Mouse (Mus musculus): Measurements from ENCODE around the gene Prss50. TPM values are rescaled to one million over a fixed set of nuclear protein-coding genes. Genes with fewer than 3 reads are reported as not detected.
"Not testable (repeated sequence)": the region's sequence is repeated elsewhere in the genome, so short reads cannot be mapped to it uniquely, and the experiment has no call there.

Prss50 gene
- total and polyA plus RNA-seq, 3 experiments = not detected

GRCm38 (mm10) chr9:110813789-110814188 lies 44.0 kb upstream of the Prss50 start, which contains the start of gene Prss44:
Prss44 (plus strand) TSS chr9:110813994.
- Histone ChIP-seq H3K4me3 (ENCODE audit: control insufficient read depth in 1 of 2, insufficient read depth in 1 of 2, low read depth in 2 of 2, low read length in 2 of 2) (no peak within 1 kb of the TSS), H3K9me3 (replicated peaks; ENCODE audit: insufficient read depth, low read length) (no peaks in the 10 kb centered on the region), H3K4me1 (ENCODE audit: control insufficient read depth in 1 of 2, insufficient read depth in 2 of 2, low read length in 2 of 2) (no peaks in the 10 kb centered on the region), H3K27ac (ENCODE audit: control insufficient read depth, low read depth, low read length) (no peak within 1 kb of the TSS), H3K79me2 (ENCODE audit: control insufficient read depth, insufficient read depth, low read length, poor library complexity) (no peaks in the 10 kb centered on the region), H3K36me3 (ENCODE audit: control insufficient read depth in 1 of 2, insufficient read depth in 2 of 2, low read length in 2 of 2) (no peaks in the 10 kb centered on the region), H3K27me3 (ENCODE audit: control insufficient read depth in 1 of 2, insufficient read depth in 2 of 2, low read length in 2 of 2) (peaks cover 0 to 2% of the 10 kb centered on the region in 2 experiments; a peak in 1 of 4 replicates), H3K9ac (ENCODE audit: control insufficient read depth, low read depth, low read length, poor library complexity, severe bottlenecking) (no peak within 1 kb of the TSS)
- TF ChIP-seq POLR2AphosphoS5 (IDR thresholded peaks at IDR 0.05; ENCODE audit: borderline replicate concordance, low read depth, low read length) = no peak
- no peak for TF ChIP-seq NRF1 (IDR thresholded peaks at IDR 0.05; ENCODE audit: insufficient read depth, low read depth, low read length, poor library complexity, severe bottlenecking)
- TF ChIP-seq CHD2 (IDR thresholded peaks at IDR 0.05; ENCODE audit: low read length) = no peak
- DNase-seq (ENCODE audit: low read depth, low spot score) = no peak

DNA sequence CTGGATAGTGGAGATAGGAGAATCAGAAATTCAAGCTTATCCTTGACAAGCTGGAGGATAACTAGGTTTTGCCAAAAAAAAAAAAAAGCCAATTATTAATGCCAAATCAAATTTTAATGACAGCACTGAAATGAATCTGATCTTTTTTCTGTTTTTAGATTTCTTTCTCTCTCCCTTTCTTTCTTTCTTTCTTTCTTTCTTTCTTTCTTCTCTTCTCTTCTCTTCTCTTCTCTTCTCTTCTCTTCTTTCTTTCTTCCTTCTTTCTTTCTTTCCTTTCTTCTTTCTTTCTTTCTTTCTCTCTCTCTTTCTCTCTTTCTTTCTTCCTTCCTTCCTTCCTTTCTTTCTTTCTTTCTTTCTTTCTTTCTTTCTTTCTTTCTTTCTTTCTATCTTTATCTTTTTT lies 37.2 kb upstream of the Prss50 start:
- not testable (repeated sequence) for H3K27ac ChIP-seq (ENCODE audit: control insufficient read depth, low read depth, low read length); H3K9me3 ChIP-seq (replicated peaks; ENCODE audit: insufficient read depth, low read length); H3K79me2 ChIP-seq (ENCODE audit: control insufficient read depth, insufficient read depth, low read length, poor library complexity); H3K4me1 ChIP-seq (ENCODE audit: control insufficient read depth in 1 of 2, insufficient read depth in 2 of 2, low read length in 2 of 2); H3K27me3 ChIP-seq (ENCODE audit: control insufficient read depth in 1 of 2, insufficient read depth in 2 of 2, low read length in 2 of 2); DNase-seq (ENCODE audit: low read depth, low spot score); H3K36me3 ChIP-seq (ENCODE audit: control insufficient read depth in 1 of 2, insufficient read depth in 2 of 2, low read length in 2 of 2); H3K4me3 ChIP-seq (ENCODE audit: control insufficient read depth in 1 of 2, insufficient read depth in 1 of 2, low read depth in 2 of 2, low read length in 2 of 2); H3K9ac ChIP-seq (ENCODE audit: control insufficient read depth, low read depth, low read length, poor library complexity, severe bottlenecking)

- H3K9ac ChIP-seq (ENCODE audit: control insufficient read depth, low read depth, low read length, poor library complexity, severe bottlenecking) = no peak overlapping the region
- H3K4me1 ChIP-seq (ENCODE audit: control insufficient read depth in 1 of 2, insufficient read depth in 2 of 2, low read length in 2 of 2) = no peaks in the 10 kb centered on the region
- H3K4me3 ChIP-seq (ENCODE audit: control insufficient read depth in 1 of 2, insufficient read depth in 1 of 2, low read depth in 2 of 2, low read length in 2 of 2) = no peak overlapping the region
- H3K27ac ChIP-seq (ENCODE audit: control insufficient read depth, low read depth, low read length) = no peak overlapping the region
- H3K27me3 ChIP-seq (ENCODE audit: control insufficient read depth in 1 of 2, insufficient read depth in 2 of 2, low read length in 2 of 2) = peaks cover 0 to 3% of the 10 kb centered on the region in 2 experiments; a peak in 2 of 4 replicates
- no peak for DNase-seq (ENCODE audit: low read depth, low spot score)
- H3K79me2 ChIP-seq (ENCODE audit: control insufficient read depth, insufficient read depth, low read length, poor library complexity) = no peaks in the 10 kb centered on the region
- no peaks in the 10 kb centered on the region for H3K36me3 ChIP-seq (ENCODE audit: control insufficient read depth in 1 of 2, insufficient read depth in 2 of 2, low read length in 2 of 2)
- H3K9me3 ChIP-seq (replicated peaks; ENCODE audit: insufficient read depth, low read length) = no peaks in the 10 kb centered on the region
- no peak for TF ChIP-seq EP300 (IDR thresholded peaks at IDR 0.05; ENCODE audit: low read depth in 1 of 2, low read length in 2 of 2)
- TF ChIP-seq UBTF (IDR thresholded peaks at IDR 0.05; ENCODE audit: borderline replicate concordance, insufficient read depth, low read depth, low read length) = no peak
Observed at GRCm38 (mm10) chr9:110821436-110821835, 36.3 kb upstream of the Prss50 start.

- no peak for DNase-seq (ENCODE audit: low read depth, low spot score)
- no peaks in the 10 kb centered on the region for H3K4me1 ChIP-seq (ENCODE audit: control insufficient read depth in 1 of 2, insufficient read depth in 2 of 2, low read length in 2 of 2)
- H3K36me3 ChIP-seq (ENCODE audit: control insufficient read depth in 1 of 2, insufficient read depth in 2 of 2, low read length in 2 of 2) = no peaks in the 10 kb centered on the region
- no peak overlapping the region for H3K27ac ChIP-seq (ENCODE audit: control insufficient read depth, low read depth, low read length)
- H3K27me3 ChIP-seq (ENCODE audit: control insufficient read depth in 1 of 2, insufficient read depth in 2 of 2, low read length in 2 of 2) = peaks cover 0 to 3% of the 10 kb centered on the region in 2 experiments; a peak in 2 of 4 replicates
- H3K79me2 ChIP-seq (ENCODE audit: control insufficient read depth, insufficient read depth, low read length, poor library complexity) = no peaks in the 10 kb centered on the region
- no peak overlapping the region for H3K9ac ChIP-seq (ENCODE audit: control insufficient read depth, low read depth, low read length, poor library complexity, severe bottlenecking)
- no peak for TF ChIP-seq GABPA (IDR thresholded peaks at IDR 0.05; ENCODE audit: low read depth, low read length)
- no peak overlapping the region for H3K4me3 ChIP-seq (ENCODE audit: control insufficient read depth in 1 of 2, insufficient read depth in 1 of 2, low read depth in 2 of 2, low read length in 2 of 2)
- H3K9me3 ChIP-seq (replicated peaks; ENCODE audit: insufficient read depth, low read length) = no peaks in the 10 kb centered on the region
Observed at GRCm38 (mm10) chr9:110825426-110825825, 32.3 kb upstream of the Prss50 start.
